Mouse (Mus musculus): ENCODE data around the gene Slc43a2. TPM values are rescaled to one million over a fixed set of nuclear protein-coding genes. Genes with fewer than 3 reads are reported as not detected.
A peak's percentile ranks its signal among the peaks of the same experiment; 100 is the strongest.

Gene Slc43a2
- polyA plus RNA-seq, 1 experiment from 2014 or later: 5.6 TPM

DNA sequence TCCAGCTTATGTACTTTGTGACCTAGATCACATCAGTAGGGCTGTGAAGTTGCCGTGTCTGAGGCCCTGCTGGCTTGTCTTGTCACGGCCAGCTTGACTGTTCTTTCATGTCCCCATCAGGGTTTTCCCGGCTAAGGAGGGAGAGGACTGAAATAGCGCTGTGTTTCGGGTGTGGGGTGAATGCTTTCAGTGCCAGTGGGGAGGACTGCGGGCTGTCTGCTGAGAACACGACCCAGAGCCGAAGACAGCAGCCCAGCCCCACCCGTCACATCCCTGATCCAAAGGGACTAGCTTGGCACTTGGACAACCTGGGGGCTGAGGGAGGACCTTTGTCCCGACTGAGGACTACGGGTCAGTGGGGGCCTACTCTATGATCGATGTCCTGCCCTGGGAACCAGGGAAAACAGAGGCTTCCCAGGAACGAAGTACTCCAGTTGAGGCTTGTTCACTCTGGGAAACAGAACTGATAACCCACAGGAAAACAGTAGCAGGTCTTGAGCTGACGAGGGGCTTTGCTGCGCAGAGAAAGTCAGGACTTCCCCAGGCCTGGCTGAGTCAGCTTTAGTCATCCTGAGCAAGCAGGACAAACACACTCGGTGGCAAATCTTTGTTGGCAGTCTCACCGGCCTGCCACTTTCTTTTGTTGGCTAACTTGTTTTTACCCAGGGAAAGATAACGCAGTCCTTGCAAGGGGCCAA lies 32.5 kb downstream of the Slc43a2 start:
- 80% methylated on average over 18 of the region's 18 CpGs for WGBS
- H3K27ac ChIP-seq (ENCODE audit: low read depth, low read length): no peak overlapping the region
- no peaks in the 10 kb centered on the region for H3K27me3 ChIP-seq (ENCODE audit: control insufficient read depth, insufficient read depth, low read length)
- no peak overlapping the region for H3K9ac ChIP-seq (ENCODE audit: low read length)
- ATAC-seq (ENCODE audit: insufficient read depth, low FRiP score, low TSS enrichment) (no peak), DNase-seq (ENCODE audit: low spot score) (peak; percentile 7)
- no peak overlapping the region for H3K4me3 ChIP-seq (ENCODE audit: low read depth, low read length)
- no peaks in the 10 kb centered on the region for H3K9me3 ChIP-seq (ENCODE audit: control insufficient read depth, low read length)
- no peaks in the 10 kb centered on the region; the same call in 1 of the 2 replicates for H3K36me3 ChIP-seq (ENCODE audit: control insufficient read depth, insufficient read depth, low read length)
- H3K4me2 ChIP-seq (ENCODE audit: low read depth): no peak overlapping the region
- no peaks in the 10 kb centered on the region for H3K4me1 ChIP-seq (ENCODE audit: control insufficient read depth, insufficient read depth, low read length)

DNA sequence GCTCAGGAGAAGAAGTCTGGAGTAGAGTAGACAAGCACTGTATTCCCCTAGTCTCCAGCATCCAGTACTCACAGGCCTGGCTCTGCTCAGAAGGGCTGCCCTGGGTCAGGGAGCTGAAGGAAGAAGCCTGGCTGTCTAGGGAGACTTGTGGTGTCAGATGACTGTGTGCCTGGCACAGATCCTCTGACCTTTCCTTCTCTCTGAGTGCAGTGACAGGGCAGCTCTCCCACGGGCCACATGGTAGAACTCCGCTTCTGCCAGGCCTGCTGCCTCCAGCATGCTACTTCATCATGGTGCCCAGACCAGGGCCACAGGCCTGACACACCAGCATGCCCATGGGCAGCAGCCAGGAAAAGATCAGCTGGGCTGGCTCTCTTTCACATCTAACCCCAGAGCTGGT lies 34.4 kb downstream of the Slc43a2 start:
- Histone ChIP-seq H3K4me2 (ENCODE audit: low read depth) (no peak overlapping the region), H3K27ac (ENCODE audit: low read depth, low read length) (no peak overlapping the region), H3K9ac (ENCODE audit: low read length) (no peak overlapping the region), H3K9me3 (ENCODE audit: control insufficient read depth, low read length) (no peaks in the 10 kb centered on the region), H3K27me3 (ENCODE audit: control insufficient read depth, insufficient read depth, low read length) (no peaks in the 10 kb centered on the region), H3K4me3 (ENCODE audit: low read depth, low read length) (no peak overlapping the region), H3K36me3 (ENCODE audit: control insufficient read depth, insufficient read depth, low read length) (no peaks in the 10 kb centered on the region; the same call in 1 of the 2 replicates), H3K4me1 (ENCODE audit: control insufficient read depth, insufficient read depth, low read length) (no peaks in the 10 kb centered on the region)
- DNase-seq (ENCODE audit: low spot score) (no peak), ATAC-seq (ENCODE audit: insufficient read depth, low FRiP score, low TSS enrichment) (no peak)
- 86% methylated on average over 2 of the region's 2 CpGs for WGBS

DNA sequence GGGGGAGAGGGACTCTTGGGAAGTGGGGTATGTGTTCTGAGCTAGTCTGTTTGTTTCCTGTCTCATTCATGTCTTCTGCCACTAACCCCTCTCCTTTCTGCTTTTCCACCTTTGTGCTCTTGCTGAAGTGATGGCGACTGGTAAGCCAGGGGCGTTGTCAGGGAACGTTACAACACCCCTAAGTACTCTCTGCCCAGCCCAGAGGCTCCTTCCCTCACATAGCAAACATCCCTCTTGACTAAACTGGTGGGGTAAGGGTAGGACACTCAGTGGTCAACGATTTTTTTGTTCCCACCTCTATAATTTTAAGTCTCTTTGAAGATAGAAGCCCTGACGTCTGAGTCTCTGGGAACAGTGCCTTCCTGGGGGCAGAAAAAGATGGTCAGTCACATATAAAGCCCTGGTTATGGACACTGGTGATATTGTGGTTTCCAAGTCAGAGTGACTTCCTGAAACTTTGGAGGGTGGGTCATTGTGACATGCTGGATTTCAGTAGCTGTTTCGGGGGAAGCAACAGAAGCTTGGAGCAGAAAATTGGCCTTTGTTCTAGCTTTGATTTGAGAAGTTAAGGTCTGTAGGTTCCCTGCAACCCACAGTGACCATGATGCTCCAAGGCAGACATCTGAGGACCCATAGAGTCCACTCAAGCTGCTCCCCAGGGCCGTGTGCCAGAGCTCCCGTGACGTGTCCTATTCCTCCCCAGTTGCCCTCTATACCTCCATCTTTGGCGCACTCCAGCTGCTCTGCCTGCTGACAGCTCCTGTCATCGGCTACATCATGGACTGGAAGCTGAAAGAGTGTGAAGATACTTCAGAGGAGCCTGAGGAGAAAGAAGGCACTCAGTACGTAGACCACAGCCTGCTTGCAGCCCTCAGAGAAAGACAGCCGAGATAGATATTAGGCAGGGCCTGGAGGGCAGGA lies 35.0 kb downstream of the Slc43a2 start:
- Histone ChIP-seq H3K36me3 (ENCODE audit: control insufficient read depth, insufficient read depth, low read length) (no peaks in the 10 kb centered on the region; the same call in 1 of the 2 replicates), H3K27ac (ENCODE audit: low read depth, low read length) (no peak overlapping the region), H3K27me3 (ENCODE audit: control insufficient read depth, insufficient read depth, low read length) (no peaks in the 10 kb centered on the region), H3K4me1 (ENCODE audit: control insufficient read depth, insufficient read depth, low read length) (no peaks in the 10 kb centered on the region), H3K4me3 (ENCODE audit: low read depth, low read length) (no peak overlapping the region), H3K9ac (ENCODE audit: low read length) (no peak overlapping the region), H3K4me2 (ENCODE audit: low read depth) (no peak overlapping the region), H3K9me3 (ENCODE audit: control insufficient read depth, low read length) (no peaks in the 10 kb centered on the region)
- WGBS: 87% methylated on average over 13 of the region's 13 CpGs
- ATAC-seq (ENCODE audit: insufficient read depth, low FRiP score, low TSS enrichment) (no peak), DNase-seq (ENCODE audit: low spot score) (no peak)

DNA sequence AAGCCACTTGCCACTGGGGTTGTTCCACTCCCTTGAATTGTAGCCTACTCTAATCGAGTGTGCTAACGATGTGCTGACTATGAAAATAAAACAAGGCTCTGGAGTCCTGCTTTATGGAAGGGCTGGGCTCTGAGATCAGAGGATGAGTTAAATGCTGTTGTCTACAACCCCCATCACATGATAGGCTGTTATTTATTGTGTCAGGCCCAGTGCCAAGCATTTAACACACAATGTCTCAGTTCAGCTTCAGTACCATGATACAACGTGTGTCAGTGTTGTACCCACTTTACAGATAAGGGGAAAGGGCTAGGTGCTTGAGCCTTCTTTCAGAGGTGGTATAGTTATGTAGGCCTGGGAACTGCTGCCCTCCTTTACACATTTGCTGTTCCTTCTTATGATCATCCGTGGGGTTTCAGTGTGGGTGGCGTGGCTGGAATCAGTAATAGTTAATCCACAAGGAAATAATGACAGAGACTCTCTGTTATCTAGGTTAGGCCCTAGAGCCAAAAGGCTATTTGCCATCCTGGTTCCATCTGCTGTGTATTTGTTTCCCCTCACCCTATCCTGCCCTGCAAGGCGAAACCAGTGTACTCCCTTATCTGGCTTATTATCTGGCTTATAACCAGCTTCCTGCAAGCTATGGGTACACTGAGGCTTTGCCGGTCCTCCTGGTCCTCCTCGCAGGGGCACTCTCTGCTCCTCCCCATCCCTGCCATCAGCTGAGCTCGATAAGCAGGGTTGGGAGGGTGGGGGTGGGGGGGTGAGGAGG lies 36.0 kb downstream of the Slc43a2 start:
- H3K4me2 ChIP-seq (ENCODE audit: low read depth): no peak overlapping the region
- no peaks in the 10 kb centered on the region; the same call in 1 of the 2 replicates for H3K36me3 ChIP-seq (ENCODE audit: control insufficient read depth, insufficient read depth, low read length)
- H3K4me3 ChIP-seq (ENCODE audit: low read depth, low read length): no peak overlapping the region
- H3K4me1 ChIP-seq (ENCODE audit: control insufficient read depth, insufficient read depth, low read length): peaks cover 5% of the 10 kb centered on the region
- no peak overlapping the region for H3K27ac ChIP-seq (ENCODE audit: low read depth, low read length)
- DNase-seq (ENCODE audit: low spot score) (no peak), ATAC-seq (ENCODE audit: insufficient read depth, low FRiP score, low TSS enrichment) (no peak)
- no peaks in the 10 kb centered on the region for H3K9me3 ChIP-seq (ENCODE audit: control insufficient read depth, low read length)
- no peak overlapping the region for H3K9ac ChIP-seq (ENCODE audit: low read length)
- no peaks in the 10 kb centered on the region for H3K27me3 ChIP-seq (ENCODE audit: control insufficient read depth, insufficient read depth, low read length)
- 74% methylated on average over 9 of the region's 9 CpGs for WGBS

DNA sequence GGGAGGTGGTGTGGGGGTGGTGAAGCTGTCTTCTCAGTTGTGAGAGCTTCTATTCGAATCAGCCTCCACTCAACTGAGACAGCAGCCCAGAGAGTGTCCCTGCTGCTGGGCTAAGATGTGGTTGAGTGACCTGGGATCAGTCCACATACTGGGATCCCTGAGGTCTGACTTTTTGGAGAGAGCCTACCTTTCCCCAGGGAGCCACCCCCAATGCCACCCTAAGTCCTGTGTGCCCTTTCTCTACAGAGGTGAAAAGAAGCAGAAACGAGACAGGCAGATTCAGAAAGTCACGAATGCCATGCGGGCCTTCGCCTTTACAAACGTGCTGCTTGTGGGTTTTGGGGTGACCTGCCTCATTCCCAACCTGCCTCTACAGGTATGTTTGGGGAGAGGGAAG lies 36.6 kb downstream of the Slc43a2 start:
- ATAC-seq (ENCODE audit: insufficient read depth, low FRiP score, low TSS enrichment) (no peak), DNase-seq (ENCODE audit: low spot score) (peak; percentile 2)
- H3K36me3 ChIP-seq (ENCODE audit: control insufficient read depth, insufficient read depth, low read length): no peaks in the 10 kb centered on the region; the same call in 1 of the 2 replicates
- H3K27ac ChIP-seq (ENCODE audit: low read depth, low read length): no peak overlapping the region
- no peaks in the 10 kb centered on the region for H3K27me3 ChIP-seq (ENCODE audit: control insufficient read depth, insufficient read depth, low read length)
- no peak overlapping the region for H3K4me2 ChIP-seq (ENCODE audit: low read depth)
- no peak overlapping the region for H3K4me3 ChIP-seq (ENCODE audit: low read depth, low read length)
- H3K9me3 ChIP-seq (ENCODE audit: control insufficient read depth, low read length): no peaks in the 10 kb centered on the region
- 93% methylated on average over 6 of the region's 6 CpGs for WGBS
- peaks cover 10% of the 10 kb centered on the region for H3K4me1 ChIP-seq (ENCODE audit: control insufficient read depth, insufficient read depth, low read length)
- no peak overlapping the region for H3K9ac ChIP-seq (ENCODE audit: low read length)

GRCm38 (mm10) chr11:75568962-75569361 lies 37.5 kb downstream of the Slc43a2 start:
- Histone ChIP-seq H3K4me1 (ENCODE audit: control insufficient read depth, insufficient read depth, low read length) (peaks cover 11% of the 10 kb centered on the region), H3K4me3 (ENCODE audit: low read depth, low read length) (no peak overlapping the region), H3K9me3 (ENCODE audit: control insufficient read depth, low read length) (no peaks in the 10 kb centered on the region), H3K36me3 (ENCODE audit: control insufficient read depth, insufficient read depth, low read length) (no peaks in the 10 kb centered on the region; the same call in 1 of the 2 replicates), H3K27ac (ENCODE audit: low read depth, low read length) (no peak overlapping the region), H3K27me3 (ENCODE audit: control insufficient read depth, insufficient read depth, low read length) (no peaks in the 10 kb centered on the region), H3K4me2 (ENCODE audit: low read depth) (no peak overlapping the region), H3K9ac (ENCODE audit: low read length) (no peak overlapping the region)
- no peak for ATAC-seq (ENCODE audit: insufficient read depth, low FRiP score, low TSS enrichment)
- DNase-seq (ENCODE audit: low spot score): no peak
- WGBS: 91% methylated on average over 12 of the region's 12 CpGs

GRCm38 (mm10) chr11:75570375-75571125 lies 39.1 kb downstream of the Slc43a2 start:
- Histone ChIP-seq H3K9ac (ENCODE audit: low read length) (no peak overlapping the region), H3K4me2 (ENCODE audit: low read depth) (no peak overlapping the region), H3K27me3 (ENCODE audit: control insufficient read depth, insufficient read depth, low read length) (no peaks in the 10 kb centered on the region), H3K36me3 (ENCODE audit: control insufficient read depth, insufficient read depth, low read length) (no peaks in the 10 kb centered on the region; the same call in 1 of the 2 replicates), H3K9me3 (ENCODE audit: control insufficient read depth, low read length) (no peaks in the 10 kb centered on the region), H3K27ac (ENCODE audit: low read depth, low read length) (no peak overlapping the region), H3K4me3 (ENCODE audit: low read depth, low read length) (no peak overlapping the region), H3K4me1 (ENCODE audit: control insufficient read depth, insufficient read depth, low read length) (peaks cover 11% of the 10 kb centered on the region)
- DNase-seq (ENCODE audit: low spot score) (no peak), ATAC-seq (ENCODE audit: insufficient read depth, low FRiP score, low TSS enrichment) (no peak)
- WGBS: 85% methylated on average over 17 of the region's 17 CpGs
